Mouse (Mus musculus) liver, embryonic 16.5 days (tissue): Measurements from ENCODE around the gene Flad1. TPM values are rescaled to one million over a fixed set of nuclear protein-coding genes. Genes with fewer than 3 reads are reported as not detected.

ENCODE experiments used
- ATAC-seq: fragments of 200-750 bp; cut with Nextera tagmentation; 2 replicates; pipeline ENCODE4 v1.8.0; 2017; ENCODE audit warnings: low read depth, mild to moderate bottlenecking, moderate number of reproducible peaks, moderate library complexity
- H3K27ac ChIP-seq: fragments of 300-500 bp; sonication (generic); 2 replicates; pipeline ENCODE4 v1.5.1; 2014; ENCODE audit warnings: mild to moderate bottlenecking, low read length
- H3K27me3 ChIP-seq: fragments of 300-500 bp; sonication (generic); 2 replicates; pipeline ENCODE4 v1.6.1; 2014; ENCODE audit warnings: low read depth, low read length, mixed read lengths; ENCODE audit not compliant: control insufficient read depth, insufficient read depth
- H3K36me3 ChIP-seq: fragments of 300-500 bp; sonication (generic); 2 replicates; pipeline ENCODE4 v1.6.1; 2014; ENCODE audit warnings: mild to moderate bottlenecking; ENCODE audit not compliant: control insufficient read depth, insufficient read depth
- H3K4me1 ChIP-seq: fragments of 300-500 bp; sonication (generic); 2 replicates; pipeline ENCODE4 v1.6.1; 2014; ENCODE audit warnings: low read depth, low read length, mixed read lengths; ENCODE audit not compliant: control insufficient read depth
- H3K4me2 ChIP-seq: fragments of 300-500 bp; sonication (generic); 2 replicates; pipeline ENCODE4 v1.6.1; 2014; ENCODE audit warnings: low read depth, low read length, mixed read lengths
- H3K4me3 ChIP-seq: fragments of 300-500 bp; sonication (generic); 2 replicates; pipeline ENCODE4 v1.5.1; 2014; ENCODE audit warnings: low read depth, mild to moderate bottlenecking, low read length
- H3K9ac ChIP-seq: fragments of 300-500 bp; sonication (generic); 2 replicates; pipeline ENCODE4 v1.6.1; 2014; ENCODE audit warnings: low read depth, low read length
- H3K9me3 ChIP-seq: fragments of 300-500 bp; sonication (generic); replicated peaks from 2 replicates; pipeline ENCODE4 v1.6.1; 2016; ENCODE audit warnings: low read length; ENCODE audit not compliant: control insufficient read depth
- WGBS: fragments of 180-500 bp; shearing (Covaris S2); extraction: QIAGEN DNeasy Blood & Tissue Kit; methylation state at CpG from one replicate; pipeline ENCODE4 v1.1.7; 2014; ENCODE audit not compliant: insufficient replicate concordance; 5-methylcytosine and 5-hydroxymethylcytosine counted together
- polyA plus RNA-seq: library from polyadenylated mRNA; unstranded; fragments of >200 nt; fragmentation: Nextera tagmentation; extraction: Ambion mirVana; gene quantifications from 2 replicates; pipeline ENCODE4 v1.2.1, GENCODE M21; 2015

The Flad1 gene
- polyA plus RNA-seq, 1 experiment from 2014 or later, result 14.9 TPM

GRCm38 (mm10) chr3:89382950-89383349 is 28.7 kb downstream of the Flad1 start:
- H3K4me2 ChIP-seq, result no peak overlapping the region
- no peaks in the 10 kb centered on the region for H3K36me3 ChIP-seq
- peaks cover 20% of the 10 kb centered on the region for H3K4me1 ChIP-seq
- no peak overlapping the region for H3K27ac ChIP-seq
- H3K4me3 ChIP-seq, result no peak overlapping the region
- no peak overlapping the region for H3K9ac ChIP-seq
- no peak for ATAC-seq
- no peaks in the 10 kb centered on the region for H3K27me3 ChIP-seq
- H3K9me3 ChIP-seq, result no peaks in the 10 kb centered on the region
- 72% methylated on average over 5 of the region's 5 CpGs for WGBS

DNA sequence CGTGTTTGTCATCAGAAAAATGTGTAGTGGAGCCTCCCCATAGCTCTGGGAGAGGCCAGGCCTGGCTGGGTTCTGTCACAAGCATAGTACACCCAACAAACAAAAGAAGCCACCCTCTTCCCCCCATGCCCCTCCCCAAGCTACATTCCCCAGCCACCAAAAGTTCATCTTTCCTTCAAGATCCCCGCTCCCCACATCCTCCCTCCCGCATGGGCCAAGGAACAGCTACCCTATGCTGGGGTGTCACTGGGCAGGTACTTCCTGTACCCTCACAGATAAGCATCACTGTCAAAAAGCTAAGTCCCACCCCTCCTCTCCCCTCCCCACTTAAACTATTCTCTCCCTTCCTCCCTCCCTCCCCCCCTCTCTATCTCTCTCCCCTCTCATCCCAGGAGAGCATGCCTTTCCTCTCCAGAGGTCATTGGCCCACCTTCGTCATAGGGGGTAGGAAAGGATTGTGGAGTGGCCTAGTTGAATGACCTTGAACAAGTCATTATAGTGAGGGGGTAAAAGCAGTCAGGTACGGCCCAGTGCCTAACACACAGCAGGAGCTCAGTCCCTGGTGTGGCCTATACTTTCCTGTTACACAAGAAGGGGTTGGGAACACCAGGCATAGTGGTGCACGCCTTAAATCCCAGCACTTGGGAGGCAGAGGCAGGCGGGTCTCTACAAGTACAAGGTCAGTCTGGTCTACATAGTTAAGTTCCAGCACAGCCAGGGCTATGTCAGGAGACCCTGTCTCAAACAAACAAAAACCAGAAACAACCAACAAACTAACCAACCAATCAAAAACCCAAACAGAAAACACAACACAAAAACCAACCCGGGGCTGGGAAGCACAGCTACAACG is 29.4 kb downstream of the Flad1 start:
- no peak for ATAC-seq
- peaks cover 15% of the 10 kb centered on the region for H3K4me1 ChIP-seq
- no peaks in the 10 kb centered on the region for H3K9me3 ChIP-seq
- no peak overlapping the region for H3K4me3 ChIP-seq
- no peak overlapping the region for H3K27ac ChIP-seq
- H3K9ac ChIP-seq, result no peak overlapping the region
- no peak overlapping the region for H3K4me2 ChIP-seq
- WGBS, result 69% methylated on average over 9 of the region's 9 CpGs
- no peaks in the 10 kb centered on the region for H3K36me3 ChIP-seq
- H3K27me3 ChIP-seq, result no peaks in the 10 kb centered on the region

DNA sequence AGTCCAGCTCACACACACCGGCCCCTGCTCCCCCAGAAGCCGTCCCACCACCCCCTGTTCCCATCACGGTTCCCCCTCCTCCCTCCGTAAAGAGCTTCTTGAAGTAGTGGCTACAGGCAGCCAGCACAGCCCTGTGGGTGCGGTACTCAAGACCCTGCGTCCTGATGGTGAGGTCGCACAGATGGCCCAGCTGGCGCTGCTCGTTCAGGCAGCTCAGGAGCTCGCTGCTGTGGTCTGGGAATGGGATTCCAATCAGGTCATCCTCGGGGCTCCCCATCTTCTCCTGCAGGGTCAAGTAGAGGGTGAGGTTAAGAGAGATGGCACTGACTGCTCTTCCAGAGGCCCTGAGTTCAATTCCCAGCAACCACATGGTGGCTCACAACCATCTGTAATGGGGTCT is 30.4 kb downstream of the Flad1 start:
- Histone ChIP-seq H3K4me2 (no peak overlapping the region), H3K4me3 (no peak overlapping the region), H3K36me3 (no peaks in the 10 kb centered on the region), H3K27ac (no peak overlapping the region), H3K4me1 (peaks cover 12% of the 10 kb centered on the region), H3K27me3 (no peaks in the 10 kb centered on the region), H3K9me3 (no peaks in the 10 kb centered on the region), H3K9ac (no peak overlapping the region)
- WGBS, result 80% methylated on average over 11 of the region's 11 CpGs
- ATAC-seq, result no peak

GRCm38 (mm10) chr3:89380711-89381110 is 31.0 kb downstream of the Flad1 start:
- Histone ChIP-seq H3K9me3 (no peaks in the 10 kb centered on the region), H3K27me3 (no peaks in the 10 kb centered on the region), H3K4me3 (no peak overlapping the region), H3K4me1 (peaks cover 12% of the 10 kb centered on the region), H3K4me2 (no peak overlapping the region), H3K27ac (no peak overlapping the region), H3K9ac (no peak overlapping the region), H3K36me3 (no peaks in the 10 kb centered on the region)
- 80% methylated on average over 18 of the region's 18 CpGs for WGBS
- ATAC-seq, result no peak

GRCm38 (mm10) chr3:89380291-89380690 is 31.4 kb downstream of the Flad1 start:
- no peak overlapping the region for H3K27ac ChIP-seq
- H3K9me3 ChIP-seq, result no peaks in the 10 kb centered on the region
- H3K27me3 ChIP-seq, result no peaks in the 10 kb centered on the region
- no peak for ATAC-seq
- H3K4me2 ChIP-seq, result no peak overlapping the region
- no peak overlapping the region for H3K9ac ChIP-seq
- WGBS, result 81% methylated on average over 14 of the region's 14 CpGs
- no peaks in the 10 kb centered on the region for H3K36me3 ChIP-seq
- no peak overlapping the region for H3K4me3 ChIP-seq
- peaks cover 12% of the 10 kb centered on the region for H3K4me1 ChIP-seq

GRCm38 (mm10) chr3:89379388-89380131 is 32.1 kb downstream of the Flad1 start:
- H3K9ac ChIP-seq, result no peak overlapping the region
- H3K36me3 ChIP-seq, result no peaks in the 10 kb centered on the region
- H3K4me1 ChIP-seq, result peaks cover 12% of the 10 kb centered on the region
- H3K4me2 ChIP-seq, result no peak overlapping the region
- H3K9me3 ChIP-seq, result no peaks in the 10 kb centered on the region
- no peak for ATAC-seq
- H3K27me3 ChIP-seq, result no peaks in the 10 kb centered on the region
- WGBS, result 73% methylated on average over 31 of the region's 31 CpGs
- H3K27ac ChIP-seq, result no peak overlapping the region
- H3K4me3 ChIP-seq, result no peak overlapping the region

GRCm38 (mm10) chr3:89378394-89379067 is 33.1 kb downstream of the Flad1 start:
- H3K27me3 ChIP-seq, result no peaks in the 10 kb centered on the region
- ATAC-seq, result peak; percentile 72
- H3K4me2 ChIP-seq, result peak overlapping the region; percentile 69
- H3K9ac ChIP-seq, result peak overlapping the region; percentile 52; the same call in 1 of the 2 replicates
- H3K4me3 ChIP-seq, result peak overlapping the region; percentile 54
- H3K36me3 ChIP-seq, result no peaks in the 10 kb centered on the region
- peaks cover 18% of the 10 kb centered on the region for H3K4me1 ChIP-seq
- no peak overlapping the region for H3K27ac ChIP-seq
- H3K9me3 ChIP-seq, result no peaks in the 10 kb centered on the region
- WGBS, result 4% methylated on average over 29 of the region's 29 CpGs

DNA sequence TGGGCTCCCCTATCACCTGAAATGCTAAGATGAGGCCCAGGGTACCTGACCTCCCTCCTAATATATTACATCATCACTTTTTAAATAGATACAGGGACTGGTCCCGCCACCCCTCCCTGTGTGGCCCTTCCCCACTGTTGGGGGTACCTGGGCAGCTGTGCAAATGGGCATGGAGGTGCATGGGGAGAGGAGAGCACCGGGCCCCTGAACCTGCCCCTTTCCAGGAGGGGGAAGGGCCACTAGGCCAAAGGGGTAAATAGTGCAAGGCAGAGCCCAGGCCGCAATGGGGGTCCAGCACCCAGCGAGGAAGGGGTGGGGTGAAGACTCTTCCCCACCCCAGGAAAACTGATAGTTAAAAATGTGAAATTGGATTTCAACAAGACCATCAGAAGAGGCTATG is 33.8 kb downstream of the Flad1 start:
- 71% methylated on average over 4 of the region's 4 CpGs for WGBS
- Histone ChIP-seq H3K9me3 (no peaks in the 10 kb centered on the region), H3K4me1 (peaks cover 18% of the 10 kb centered on the region), H3K27me3 (no peaks in the 10 kb centered on the region), H3K4me2 (peak overlapping the region; percentile 69; the same call in 1 of the 2 replicates), H3K36me3 (no peaks in the 10 kb centered on the region), H3K9ac (no peak overlapping the region), H3K4me3 (no peak overlapping the region), H3K27ac (no peak overlapping the region)
- no peak for ATAC-seq
